Mouse (Mus musculus) kidney, adult 9 months (tissue): ENCODE measurements around the gene Satb1.

ENCODE experiments used
- DNase-seq: peaks from one replicate; pipeline ENCODE4 v3.0.0; 2022

Satb1 gene

DNA sequence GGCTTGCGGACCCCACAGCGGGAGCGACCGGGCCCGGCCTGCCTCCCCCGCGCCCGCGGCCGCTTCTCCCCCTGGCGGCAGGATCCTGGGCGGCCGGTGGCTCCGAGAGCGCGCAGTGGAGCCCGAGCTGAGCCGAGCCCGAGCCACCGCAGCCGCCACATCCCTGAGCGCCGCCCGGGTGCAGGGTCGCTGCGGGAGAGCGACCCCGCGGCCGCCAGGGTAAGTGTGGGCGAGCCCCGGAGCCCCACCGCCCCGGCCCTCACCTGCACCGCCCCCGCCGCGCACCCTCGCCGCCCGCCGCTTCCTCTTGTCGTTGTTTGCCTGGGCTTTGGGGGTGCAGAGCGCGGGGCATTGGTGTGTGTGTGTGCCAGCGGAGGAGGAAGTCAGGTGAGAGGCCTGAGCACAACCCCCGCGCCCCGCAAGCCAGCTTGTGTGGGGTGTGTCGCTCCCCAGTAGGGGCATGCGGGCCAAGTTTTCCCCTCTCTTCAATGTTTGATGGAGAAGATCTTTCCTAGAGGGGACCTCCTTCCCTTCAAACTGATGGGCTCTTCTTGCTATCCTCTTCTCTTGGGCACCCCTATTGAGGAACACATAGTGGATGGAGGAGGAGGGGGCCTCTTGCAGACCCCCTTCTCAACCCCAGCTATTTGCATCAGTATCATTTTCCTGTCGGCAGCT is at the start of gene Satb1:
Satb1 (minus strand) TSS at position 391 of the 678 bp plus-strand sequence.
- no peak for DNase-seq

DNA sequence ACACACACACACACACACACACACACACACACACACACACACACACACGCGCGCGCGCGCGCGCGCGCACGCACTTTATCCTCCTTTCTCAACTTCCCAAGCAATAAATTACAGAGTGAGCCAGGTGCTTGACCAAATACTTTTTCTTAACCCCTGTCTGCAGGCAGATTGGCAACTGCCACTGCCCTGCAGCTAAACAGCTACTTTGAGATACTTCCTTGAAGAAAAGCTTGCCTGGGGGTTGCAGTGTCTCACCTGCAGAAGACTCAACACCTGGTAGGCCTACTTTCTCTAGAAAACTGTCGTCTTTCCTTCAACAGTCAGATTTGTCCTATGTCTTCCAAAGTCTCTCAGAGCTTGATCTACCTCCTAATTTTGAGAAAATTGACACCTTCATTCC is 49.5 kb upstream of the Satb1 start:
- DNase-seq, result no peak

DNA sequence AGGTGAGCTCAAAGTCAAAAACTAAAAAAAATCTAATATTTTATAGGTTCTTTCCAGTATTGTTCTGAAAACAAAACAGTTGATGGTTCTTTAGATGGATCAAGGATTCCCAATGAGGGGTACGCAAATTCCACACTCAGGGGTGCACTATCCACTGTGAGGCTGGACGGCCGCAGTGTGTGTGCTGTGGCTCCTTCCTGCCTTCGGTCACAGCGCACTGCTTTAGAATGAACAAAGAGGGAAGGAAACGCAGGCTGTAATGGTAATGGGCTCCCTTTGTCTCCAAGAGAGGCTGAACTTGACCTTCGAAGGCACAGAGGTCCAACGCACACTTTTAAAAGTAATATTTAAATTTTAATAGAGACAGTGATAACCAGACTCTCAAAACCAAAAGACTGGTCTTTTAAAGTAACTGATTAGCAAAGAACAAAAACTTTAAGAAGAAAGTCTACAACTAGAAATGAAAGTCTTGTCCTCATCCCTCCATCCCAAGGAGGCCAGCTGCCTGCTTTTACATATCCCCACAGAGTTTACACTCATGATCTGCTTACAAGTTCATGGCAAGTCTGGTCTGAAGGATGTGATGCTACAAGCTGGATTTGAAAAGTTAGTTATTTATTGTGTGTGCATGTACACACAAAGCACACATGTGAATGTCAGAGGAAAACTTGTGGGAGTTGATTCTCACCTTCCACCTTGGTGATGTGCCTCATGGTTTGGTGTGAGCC is 48.0 kb upstream of the Satb1 start:
- no peak for DNase-seq

DNA sequence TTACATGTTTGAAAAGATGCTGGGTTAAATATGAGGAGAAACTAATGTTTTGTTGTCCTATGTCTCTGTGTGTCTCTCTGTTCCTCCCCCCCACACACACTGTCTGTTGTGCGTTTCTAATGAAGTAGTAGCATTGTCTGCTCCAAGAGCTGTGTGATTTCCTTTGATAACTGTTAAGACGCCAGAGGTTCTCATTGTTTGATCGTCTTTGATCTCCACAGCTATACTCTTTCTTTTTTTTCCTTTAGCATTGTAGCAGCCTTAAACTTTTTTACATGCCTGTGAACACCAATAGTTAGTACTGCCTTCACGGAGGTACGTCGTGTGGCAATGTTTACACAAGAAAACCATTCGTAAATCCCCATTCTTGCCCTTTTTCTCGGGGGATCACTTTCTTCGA is 47.1 kb upstream of the Satb1 start:
- no peak for DNase-seq

DNA sequence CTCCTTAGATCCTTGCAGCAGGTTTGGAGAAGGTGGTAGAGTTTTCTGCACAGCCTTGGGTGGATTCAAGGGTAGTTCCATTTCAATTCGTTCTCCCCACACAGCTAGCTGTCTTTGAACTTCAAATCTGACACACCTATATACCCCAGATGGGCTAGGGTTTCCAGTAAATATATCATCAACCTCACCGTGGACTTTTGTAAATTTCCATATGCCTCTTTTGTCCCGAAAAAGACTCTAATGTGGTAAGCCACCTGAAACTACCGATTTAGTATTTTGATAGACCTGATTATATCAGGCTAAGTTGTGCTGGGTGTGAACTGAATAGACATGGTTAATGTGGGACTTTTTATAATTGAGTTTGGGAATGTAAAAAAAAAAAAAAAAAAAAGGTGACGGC is 46.6 kb upstream of the Satb1 start:
- no peak for DNase-seq

DNA sequence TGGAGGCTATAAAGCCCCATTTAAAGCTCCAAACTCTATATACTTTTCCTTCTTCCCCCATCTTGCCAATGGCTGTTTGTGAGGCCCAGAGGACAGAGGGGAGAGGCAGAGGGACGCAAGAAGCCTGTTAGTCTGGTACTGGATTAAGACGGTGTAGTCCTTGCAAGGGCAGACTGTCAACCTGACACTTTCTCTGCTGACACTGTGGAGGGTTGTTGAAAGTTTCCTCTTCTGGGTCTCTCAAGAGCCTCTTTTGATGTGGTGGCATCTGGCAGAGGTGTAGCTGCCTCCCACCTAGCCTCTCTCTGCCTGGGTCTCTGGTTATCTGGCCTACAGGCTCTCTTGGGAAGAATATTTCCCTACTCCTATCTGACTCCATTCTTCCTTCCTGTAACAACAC is 46.1 kb upstream of the Satb1 start:
- DNase-seq, result no peak

DNA sequence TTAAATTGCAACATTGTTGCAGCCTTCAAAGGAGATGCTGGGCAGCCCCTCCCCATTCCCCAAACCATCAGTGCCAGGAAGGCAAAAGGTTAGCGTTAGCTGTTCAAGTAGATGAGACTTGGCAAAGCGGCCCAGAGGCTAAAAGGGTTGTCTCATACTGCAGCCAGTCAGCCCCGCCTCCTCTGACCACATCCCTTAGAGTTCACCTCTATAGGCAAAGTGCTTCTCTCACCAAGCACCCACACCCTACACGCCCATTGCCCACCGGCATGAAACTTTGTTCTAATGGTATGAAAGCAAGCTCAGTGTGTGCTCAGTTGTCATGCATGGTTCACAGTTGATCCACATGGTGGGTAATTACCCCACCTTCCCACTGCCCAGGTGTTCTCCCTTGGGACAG is 43.4 kb upstream of the Satb1 start:
- peak; percentile 1 for DNase-seq

DNA sequence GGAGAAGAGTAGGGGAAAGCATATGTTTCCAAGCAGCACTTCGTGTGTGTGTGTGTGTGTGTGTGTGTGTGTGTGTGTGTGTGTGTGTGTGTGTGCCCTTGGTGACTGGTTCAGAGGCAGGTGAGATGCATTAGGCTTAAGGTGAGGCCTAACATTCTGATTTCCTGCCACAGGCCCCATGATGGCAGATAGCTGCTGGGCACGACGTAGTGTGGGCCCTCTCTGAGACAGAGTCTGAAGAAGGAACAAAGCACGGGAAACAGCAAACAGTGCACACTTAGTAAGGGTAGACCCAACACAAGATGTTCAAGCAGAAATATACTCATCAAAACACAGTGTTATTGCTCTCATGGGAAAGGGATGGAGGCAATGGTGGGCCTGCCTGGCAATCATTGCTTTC is 24.5 kb upstream of the Satb1 start:
- no peak for DNase-seq

DNA sequence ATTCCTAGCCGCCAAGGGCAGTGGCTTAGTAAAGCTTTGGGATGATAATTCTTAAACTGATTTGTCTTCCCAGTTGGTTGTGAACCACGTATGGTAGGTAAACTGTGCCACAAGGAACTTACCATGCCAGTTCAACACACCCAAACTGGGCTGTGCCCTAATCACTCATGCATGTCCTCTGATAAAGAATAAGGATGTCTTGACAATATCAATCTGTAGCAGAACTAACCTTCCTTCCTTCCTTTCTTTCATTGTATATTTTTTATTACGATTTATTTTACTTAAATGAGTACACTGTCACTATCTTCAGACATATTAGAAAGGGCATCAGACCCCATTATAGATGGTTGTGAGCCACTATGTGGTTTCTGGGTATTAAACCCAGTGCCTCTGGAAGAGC is 23.2 kb upstream of the Satb1 start:
- DNase-seq, result no peak

DNA sequence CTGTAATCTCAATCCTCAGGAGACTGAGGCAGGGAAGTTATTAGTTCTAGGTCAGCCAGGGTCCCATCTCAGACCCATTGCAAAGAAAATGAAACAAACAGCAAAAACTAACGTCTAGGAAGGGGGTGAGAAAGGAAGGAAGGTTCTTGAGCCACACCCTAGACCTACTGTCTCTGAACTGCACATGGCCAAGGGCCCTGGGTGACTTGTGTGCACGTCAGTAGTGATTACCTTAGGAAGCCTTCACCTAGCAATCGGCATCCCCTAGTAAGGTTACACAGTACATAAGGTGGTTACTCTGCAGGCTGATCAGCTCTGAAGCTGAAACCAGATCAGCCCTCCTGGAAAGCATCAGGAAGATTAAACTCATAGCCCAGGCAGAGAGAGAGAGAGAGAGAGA is 22.2 kb upstream of the Satb1 start:
- no peak for DNase-seq

DNA sequence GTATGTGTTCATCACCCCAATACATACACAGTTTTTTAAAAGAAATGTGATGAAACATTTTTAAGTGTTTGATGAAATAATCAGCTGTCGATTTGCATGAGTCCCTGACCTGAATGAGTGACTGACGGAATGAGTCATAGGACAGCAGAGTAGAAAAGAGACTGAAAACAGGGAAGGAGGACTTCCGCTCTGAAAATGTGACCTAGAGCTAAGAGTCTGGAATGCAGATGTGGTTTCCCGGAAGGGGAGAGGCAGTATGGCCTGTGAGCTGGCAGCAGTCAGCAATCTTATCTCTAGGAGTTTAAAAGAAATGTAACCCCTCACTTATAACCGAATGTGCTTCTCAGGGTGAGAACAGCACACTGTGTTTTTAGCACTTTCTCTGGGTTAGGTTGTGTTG is 20.9 kb upstream of the Satb1 start:
- no peak for DNase-seq

DNA sequence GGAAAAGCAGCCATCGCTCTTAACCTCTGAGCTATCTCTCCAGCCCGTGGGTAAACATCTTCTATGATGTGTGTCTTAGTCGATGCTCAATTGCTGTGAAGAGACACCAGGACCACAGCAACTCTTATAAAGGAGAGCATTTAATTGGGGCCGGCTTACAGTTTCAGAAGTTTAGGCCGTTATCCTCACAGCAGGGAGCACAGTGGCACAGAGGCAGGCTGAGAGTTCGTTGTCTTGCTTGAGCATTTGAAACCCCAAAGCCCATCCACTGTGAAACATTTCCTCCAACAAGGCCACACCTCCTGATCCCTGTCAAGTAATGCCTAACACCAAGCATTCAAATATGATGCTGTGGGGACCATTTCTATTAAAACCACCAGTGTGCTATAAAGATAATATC is 7.5 kb upstream of the Satb1 start:
- DNase-seq, result no peak

DNA sequence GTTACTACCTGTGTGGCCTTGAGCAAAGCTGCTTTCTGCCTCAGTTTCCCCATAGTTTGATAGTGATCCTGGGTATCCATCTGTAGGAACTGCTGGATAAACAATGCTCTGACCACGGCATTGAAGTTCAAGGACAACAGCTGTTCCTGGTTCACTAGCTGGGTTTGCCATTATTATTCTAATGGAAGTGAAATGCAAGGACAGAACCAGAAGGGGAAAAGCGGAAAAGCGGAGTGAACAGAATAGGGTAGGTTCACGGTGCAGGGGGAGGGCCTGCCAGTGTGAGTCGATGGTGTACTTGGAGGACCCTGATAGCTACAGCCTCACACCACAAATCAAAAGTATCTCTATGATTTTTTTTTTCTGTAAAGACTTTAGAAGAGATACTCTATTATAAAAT is 6.4 kb upstream of the Satb1 start:
- DNase-seq, result no peak

DNA sequence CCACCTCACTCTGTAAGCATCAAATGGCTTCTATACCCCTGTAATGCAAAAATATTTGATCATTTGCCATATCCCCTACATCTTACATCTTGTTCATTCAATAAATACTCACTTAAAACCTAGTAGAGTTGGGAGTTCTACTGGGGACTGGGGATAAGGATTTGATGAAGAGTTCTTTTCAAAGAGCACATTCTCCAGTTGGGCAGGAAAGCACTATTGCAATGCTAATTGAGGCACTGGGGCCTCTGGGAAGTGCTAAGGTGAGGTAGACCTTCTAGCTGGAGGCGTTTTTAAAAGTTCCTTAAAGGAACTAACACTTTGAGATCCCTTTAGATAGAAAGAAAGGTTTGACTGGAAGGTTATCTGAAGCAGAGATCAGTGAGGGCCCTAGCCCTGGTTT is 3.8 kb upstream of the Satb1 start:
- no peak for DNase-seq

DNA sequence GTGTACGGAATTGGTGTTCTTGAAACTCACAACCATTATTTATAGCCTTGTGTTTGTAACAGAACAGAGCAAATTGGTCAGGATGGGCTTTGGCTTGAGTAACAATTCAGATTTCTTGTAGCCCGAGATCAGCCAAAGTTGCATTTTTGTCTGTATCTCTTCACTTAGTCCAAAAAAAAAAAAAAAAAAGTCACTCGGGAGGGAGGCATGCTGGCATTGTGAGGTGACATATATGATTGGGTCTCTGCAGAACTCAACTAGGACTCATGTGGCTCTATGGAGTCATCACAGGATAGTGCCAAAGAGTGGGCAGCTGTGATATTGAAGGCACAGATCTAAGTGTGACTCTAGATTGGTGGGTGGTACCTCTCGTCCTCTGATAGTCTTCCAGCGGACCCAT is 3.2 kb upstream of the Satb1 start:
- no peak for DNase-seq

DNA sequence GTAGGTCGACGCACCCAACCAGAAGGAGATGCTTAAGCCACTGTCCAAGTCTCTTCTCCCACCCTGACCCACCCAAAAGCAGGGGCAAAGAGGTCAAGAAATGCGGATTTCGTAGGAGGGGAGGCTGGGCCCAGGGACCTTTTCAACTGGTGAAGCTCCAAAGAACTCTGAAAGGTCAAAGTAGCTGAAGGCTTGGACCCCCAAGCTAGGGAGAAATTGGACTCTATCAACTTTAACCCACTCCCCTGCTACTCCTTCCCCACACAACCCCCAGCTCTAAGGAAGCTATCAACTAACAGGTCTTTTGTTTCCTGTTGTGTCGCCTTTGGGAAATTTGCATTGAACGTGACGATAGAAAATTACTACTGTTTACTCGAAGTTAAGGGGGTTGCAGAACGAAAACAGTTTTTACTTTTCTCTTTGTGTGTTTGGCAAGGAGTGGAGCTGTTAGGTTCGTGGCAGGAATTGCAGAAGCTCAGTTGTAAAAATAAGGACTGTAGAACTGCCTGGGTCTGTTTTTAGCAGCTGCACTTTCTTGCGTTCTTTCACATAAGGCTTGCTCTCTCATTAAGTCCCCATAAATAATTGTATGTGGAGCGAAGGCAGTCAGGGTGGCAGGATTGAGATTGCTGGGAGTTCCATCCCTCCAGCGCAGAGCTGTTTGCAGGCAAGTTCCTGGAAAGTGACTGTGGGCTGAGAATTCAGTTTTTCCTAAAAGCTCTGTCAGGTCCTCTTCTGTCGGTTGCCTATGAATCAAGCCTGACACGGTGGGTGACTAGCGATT is 680 bp upstream of the Satb1 start:
- no peak for DNase-seq

DNA sequence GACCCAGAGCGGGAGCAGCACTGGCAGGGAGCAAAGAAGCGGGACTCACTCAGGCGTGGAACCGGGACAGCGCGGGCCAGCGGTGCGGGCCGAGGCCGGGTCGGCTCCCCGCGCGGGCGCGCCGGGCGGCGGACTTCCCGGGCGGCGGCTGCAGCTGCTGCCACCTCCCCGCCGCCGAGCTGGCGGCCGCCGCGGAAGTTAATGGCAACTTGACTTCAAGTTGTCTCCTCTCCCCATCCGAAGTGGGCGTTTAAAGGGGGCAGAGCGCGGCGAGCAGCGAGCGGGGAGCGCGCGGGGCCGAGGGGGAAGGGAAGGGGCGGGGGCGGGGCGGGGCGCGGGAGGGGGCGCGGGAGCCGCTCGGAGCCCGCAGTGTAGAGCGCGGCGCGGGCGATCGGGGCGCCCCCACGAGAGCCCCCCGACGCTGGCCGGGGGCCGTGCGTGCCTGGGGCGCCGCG is 642 bp downstream of the Satb1 start:
- no peak for DNase-seq

DNA sequence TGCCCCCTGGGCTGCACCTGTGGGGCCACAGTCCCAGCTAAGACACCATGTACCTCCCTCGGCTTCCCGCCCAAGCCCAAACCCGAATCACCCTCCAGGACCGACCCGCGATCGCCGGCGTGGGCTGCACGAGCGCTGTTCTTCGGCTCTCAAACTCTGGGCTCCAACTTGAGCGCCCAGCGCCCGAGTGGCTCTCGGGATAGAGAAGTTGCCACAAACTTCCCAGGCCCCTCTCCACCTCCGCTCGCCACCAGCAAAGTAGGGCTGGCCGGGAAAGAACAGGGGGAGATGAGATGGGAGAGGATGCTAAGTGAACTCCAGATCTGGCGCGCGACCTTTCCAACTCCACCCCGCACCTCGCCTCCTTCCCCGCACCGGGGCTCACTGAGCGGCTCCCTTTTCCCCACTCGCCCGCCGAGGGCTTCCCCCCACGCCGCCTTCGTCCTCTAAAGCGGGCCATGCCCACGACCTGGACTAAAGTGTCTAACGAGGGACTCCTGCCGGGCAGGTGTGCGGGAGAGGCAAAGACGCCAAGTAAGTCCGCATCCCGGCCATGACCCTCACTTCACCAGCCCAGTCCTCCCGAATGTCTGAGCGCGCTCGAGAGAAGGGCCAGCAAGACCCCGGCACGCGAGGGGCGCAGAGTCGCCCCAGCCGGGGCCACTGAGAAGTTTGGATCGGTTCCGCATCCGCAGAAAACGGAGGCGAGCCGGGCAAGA is 1.2 kb downstream of the Satb1 start:
- DNase-seq, result no peak

DNA sequence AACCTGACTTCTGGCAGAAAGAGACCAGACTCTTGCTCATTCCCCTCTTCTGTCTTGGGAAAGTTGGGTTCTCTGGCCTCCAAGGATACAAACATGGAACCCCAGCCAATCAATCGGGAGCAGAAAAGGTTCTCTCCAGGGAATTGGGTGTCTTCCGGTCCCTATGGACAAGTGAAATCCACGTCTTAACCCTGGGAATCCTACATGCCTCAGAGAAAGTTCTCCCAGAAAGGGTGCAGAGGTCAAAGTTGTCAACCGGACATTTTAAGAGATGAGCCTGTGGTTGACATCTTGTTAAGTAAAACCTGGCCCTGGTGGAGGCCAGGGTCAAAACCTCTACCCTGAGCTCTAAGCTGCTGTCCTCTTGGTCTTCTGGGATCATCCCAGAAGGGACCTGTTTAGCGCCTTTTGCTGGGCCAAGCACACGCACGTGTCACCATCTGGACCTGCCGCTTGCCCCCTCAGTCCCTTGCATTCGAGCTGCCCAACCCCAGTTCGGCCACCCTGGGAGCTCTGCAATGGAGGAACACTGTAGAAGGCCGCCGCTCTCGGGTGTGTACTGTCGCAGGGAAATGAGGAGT is 1.9 kb downstream of the Satb1 start:
- DNase-seq, result no peak

DNA sequence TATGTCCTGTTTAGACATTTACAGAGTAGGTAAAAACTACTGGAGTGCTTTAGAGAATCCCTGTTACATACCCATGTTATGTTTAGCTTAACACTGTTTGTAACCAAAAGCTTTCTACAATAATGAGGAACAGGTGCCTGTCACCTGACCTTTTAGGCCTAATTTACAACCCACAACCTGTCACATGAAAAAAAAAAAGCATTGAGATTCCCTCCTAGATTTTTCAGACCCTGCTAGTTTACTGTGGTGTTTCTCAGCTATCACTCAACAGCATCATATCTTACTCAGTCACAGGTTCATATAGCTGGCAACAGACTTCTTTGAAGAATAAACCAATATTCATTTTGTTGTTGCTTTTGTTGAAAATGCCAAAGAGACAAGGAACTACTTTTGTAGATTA is 3.7 kb downstream of the Satb1 start:
- no peak for DNase-seq

DNA sequence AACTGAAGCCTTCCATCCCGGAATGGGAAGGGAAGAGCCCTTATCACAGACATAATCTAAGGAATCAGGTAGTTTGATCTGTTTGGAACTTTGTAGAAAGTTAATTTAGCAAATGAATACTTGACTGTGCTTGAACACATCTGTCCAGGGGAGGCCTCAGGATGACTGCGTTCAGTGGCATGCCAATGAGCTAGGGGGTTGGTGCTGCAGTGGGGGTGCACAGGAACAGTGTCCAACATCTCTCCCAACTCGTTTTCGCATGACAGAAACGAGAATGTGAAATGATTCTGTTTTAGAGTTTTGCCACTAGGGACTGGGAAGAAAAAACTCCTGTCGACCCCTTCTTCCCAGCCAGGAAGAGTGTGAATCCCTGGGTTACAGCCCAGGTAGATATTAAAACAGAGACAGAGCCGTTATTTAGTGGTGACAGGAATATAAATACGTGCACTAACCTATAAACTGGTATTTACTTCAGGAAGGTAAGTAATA is 5.1 kb downstream of the Satb1 start:
- no peak for DNase-seq

DNA sequence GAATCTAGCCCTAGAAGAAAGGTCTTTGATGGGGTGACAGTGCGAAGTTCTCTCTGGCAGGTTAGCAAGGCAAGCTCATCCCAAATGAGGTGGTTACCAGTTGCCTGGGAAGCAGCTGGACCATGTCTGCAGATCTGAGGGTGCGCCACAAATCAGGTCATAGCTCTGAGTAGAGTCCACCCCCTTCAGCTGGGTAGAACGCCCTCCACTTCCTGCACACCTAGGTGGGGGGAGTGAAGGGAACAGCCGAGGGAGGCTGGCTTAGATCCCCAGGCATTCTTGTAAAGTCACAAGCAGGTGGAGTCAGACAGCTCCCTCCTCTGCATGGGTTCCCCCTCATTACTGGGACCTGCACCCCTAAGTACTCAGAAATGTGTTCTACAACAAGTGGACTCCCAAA is 6.6 kb downstream of the Satb1 start:
- DNase-seq, result no peak

DNA sequence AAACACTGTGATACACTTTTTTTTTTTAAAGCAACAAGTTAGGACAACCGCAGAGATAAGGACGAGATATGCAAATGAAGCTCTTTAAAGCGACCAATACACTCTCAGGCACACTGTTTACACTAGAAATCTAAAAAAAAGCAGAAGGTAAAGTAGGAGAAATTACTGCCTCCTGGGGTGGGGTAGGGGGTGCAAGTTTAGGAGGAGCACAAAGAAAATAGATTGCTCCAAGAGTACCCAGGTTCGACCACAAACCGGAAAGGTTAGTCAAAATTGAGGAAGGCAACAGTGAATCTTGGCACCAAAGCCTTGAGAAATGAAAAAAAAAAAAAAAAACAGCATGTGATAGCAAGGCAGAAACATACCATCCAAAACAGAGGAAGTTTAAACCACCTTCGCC is 18.8 kb downstream of the Satb1 start:
- no peak for DNase-seq
